Mouse (Mus musculus) cerebellum, adult 9-10 months (tissue): ENCODE measurements around the gene Lrp6.

ENCODE experiments used
- DNase-seq: peaks from one replicate; pipeline ENCODE4 v3.0.0; 2022

The Lrp6 gene

GRCm38 (mm10) chr6:134567986-134568556, 1.3 kb upstream of the Lrp6 start:
- no peak for DNase-seq

DNA sequence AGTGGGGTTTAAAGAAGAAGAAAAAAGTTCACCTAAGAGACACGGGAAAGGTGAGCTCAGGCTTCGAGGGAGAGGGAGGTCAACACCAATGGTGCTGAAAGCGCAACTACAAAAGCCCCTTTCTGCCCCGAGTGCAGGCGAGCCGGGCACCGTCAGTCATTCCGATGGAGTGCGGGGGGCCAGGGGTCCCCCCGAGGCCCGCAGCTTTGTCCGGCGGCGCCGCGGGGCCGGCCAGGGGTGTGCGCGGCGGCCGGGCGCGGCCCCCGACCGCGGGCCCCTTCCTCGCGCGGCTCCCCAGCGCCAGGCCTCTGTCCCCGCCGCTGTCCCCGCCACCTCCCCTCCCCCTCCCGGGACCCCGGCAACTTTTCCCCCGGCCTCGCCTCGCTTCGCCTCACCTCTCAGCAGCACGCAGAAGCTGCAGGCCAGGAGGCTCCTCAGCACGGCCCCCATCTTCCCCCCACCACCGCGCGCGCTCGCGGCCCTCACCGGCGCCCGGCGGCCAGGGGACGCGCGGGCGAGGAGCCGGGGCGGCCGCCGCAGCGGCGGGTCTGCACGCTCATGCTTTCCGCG, 432 bp downstream of the Lrp6 start:
- no peak for DNase-seq

- no peak for DNase-seq
These were observed 1.0 kb downstream of the Lrp6 start for GRCm38 (mm10) chr6:134565606-134566247.

DNA sequence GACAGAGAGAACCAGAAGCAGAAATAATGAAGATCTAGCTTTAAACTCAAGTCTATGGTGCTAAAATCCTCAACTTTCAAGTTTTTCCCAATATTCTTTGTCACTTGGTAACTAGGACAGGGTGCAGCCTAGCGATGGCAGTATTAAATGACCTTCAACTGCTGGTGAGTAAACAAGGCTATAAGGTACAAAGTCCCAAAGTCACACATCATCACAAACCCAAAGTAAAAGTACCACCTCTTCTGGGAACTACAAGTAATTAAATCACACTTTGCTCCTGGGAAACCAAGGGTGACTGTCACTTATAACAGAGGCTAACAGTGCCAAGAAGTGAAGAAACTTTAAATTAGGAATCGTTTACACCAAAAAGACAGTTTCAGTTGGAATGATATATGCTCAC, 2.2 kb downstream of the Lrp6 start:
- DNase-seq: no peak

DNA sequence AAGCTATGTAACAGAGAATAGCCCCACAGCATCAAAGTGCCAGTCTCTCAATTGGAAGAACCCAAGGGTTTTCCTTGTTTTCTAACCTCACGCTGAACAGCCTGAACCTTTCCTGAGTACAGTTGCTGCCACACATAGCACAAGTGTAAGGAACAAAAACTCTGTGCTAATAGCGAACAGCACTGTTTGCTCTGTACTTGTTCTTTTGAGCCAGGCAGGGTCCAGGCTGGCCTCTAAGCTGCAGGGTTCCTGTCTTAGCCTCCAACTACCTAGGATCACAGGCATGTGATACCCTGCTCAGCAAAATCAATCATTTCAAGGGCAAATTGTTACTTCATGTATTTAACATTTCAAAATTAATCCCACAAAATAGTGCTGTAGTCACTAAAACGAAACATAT, 7.1 kb downstream of the Lrp6 start:
- no peak for DNase-seq

DNA sequence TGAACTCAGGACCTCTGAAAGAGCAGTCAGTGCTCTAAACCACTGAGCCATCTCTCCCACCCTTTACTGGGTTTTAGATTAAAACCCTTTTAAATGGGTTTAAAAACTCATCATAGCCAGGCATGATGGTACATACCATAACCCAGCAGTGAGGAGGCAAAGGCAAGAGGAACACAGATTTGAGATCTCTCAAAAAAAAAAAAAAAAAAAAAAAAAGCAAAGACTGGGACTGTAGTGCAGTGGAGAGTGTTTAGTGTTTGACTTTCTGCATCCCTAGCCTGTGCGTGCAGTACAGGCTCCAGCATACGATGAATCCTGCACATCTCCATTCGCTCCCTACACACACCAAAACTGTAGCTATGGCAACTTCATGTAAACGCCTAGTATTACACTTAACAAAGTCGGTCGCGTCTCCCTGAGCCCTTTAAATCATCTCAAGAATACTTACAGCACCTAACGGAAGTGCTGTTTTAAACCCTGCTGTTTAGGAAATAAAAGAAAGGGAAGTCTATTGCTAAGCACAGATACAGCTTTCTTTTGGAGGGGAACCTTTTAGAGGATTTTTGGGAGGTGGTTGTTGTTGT, 8.1 kb downstream of the Lrp6 start:
- no peak for DNase-seq

GRCm38 (mm10) chr6:134557043-134557442, 9.7 kb downstream of the Lrp6 start:
- DNase-seq: no peak

GRCm38 (mm10) chr6:134556185-134556950, 10.4 kb downstream of the Lrp6 start:
- DNase-seq: no peak

- DNase-seq: no peak
These were observed 11.6 kb downstream of the Lrp6 start for GRCm38 (mm10) chr6:134555178-134555577.

DNA sequence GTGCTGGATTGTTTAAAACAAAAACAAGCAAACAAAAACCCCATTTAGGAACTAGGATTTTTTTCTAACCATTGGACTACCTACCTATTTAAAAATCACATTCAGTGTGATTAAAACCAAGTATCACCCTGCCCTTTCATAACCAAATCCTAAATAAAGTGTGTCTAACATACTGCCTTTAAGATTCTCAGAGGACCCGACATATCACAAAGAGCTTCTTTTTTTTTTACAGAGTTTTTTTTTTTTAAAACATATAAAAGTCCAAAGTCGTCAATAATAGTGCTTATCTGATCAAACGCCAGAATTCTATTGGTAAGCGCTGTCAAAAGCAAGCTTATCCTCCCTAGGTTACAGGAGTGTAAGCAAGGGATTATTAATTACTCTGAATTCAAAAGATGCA, 12.5 kb downstream of the Lrp6 start:
- no peak for DNase-seq

- no peak for DNase-seq
These were observed 15.8 kb downstream of the Lrp6 start for GRCm38 (mm10) chr6:134551007-134551406.

DNA sequence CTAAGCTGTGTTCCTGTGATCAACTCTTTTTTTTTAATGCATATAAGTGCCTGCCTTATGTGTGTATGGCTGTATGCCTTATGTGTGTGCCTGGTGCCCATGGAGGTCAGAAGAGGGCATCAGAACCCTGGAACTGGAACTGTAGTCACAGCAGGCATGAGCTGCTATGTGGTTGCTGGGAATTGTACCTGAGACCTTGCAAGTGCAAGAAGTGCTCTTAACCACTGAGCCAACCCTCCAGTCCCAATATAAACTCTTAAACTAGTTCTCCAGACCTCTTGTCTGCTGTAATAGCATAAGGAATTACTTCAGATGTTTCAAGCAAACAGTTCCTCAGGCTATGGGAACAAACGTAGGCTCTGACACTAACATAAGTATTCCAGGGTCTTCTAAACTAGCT, 16.4 kb downstream of the Lrp6 start:
- no peak for DNase-seq

DNA sequence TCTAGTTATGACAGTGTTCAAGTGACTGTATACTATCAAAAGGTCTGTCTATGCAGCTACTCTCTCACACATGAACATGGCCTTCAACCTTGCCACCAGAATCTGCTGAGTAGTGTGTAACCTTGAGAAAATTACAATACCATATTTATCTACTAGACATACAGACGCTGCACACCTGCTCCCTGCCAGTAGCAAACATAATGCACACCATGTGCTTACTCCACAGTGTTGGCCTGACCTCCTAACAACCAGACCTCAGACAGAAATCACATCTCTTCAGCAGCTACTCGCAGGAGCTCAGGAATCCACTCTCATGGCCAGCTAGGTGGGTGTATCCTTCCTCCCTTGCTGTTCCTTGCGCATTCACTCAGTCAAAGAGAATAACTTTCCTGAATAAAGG, 21.9 kb downstream of the Lrp6 start:
- no peak for DNase-seq

DNA sequence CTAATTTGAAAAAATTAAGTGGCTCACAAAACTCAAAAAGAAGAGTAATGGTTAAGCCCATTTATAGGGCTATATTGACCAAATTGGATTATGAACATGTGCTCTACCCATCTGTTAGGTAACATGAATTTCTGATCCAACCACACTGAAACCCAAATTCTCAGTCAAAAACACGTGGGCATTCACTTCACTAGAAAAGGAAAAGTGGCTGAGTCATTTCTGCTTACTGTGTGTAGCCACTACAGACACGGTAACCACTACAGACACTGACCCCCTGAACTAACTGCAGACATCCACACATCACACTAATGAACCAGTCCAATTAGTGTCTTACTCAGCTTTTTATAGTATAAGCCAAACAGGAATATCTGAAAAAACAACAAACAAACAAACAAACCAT, 22.7 kb downstream of the Lrp6 start:
- DNase-seq: no peak

- DNase-seq: no peak
These were observed 23.2 kb downstream of the Lrp6 start for GRCm38 (mm10) chr6:134543607-134544006.

- DNase-seq: no peak
These were observed 24.4 kb downstream of the Lrp6 start for GRCm38 (mm10) chr6:134542374-134542773.

GRCm38 (mm10) chr6:134540161-134540560, 26.6 kb downstream of the Lrp6 start:
- no peak for DNase-seq

DNA sequence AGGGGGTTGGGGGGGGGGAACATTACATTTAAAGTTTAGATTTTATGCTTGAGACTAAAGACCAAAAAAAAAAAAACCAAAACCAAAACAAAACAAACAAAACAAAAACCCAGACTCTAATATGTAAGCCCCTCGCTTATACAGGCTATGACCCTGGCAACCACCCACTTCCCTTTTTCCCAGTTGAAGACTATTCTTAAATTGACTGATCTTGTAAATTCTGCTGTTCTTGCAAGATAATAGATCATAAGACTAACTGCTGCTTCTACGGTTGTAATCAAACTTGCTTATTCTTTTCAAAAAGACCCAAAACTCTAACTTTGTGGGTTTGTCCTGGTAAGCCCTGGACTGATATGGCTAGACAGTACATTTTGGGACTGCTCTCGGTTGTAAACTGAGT, 27.3 kb downstream of the Lrp6 start:
- no peak for DNase-seq

- DNase-seq: no peak
These were observed 28.0 kb downstream of the Lrp6 start for GRCm38 (mm10) chr6:134538805-134539204.

GRCm38 (mm10) chr6:134537461-134538117, 29.2 kb downstream of the Lrp6 start:
- DNase-seq: no peak

GRCm38 (mm10) chr6:134535169-134535568, 31.6 kb downstream of the Lrp6 start:
- no peak for DNase-seq

GRCm38 (mm10) chr6:134533021-134533420, 33.7 kb downstream of the Lrp6 start:
- no peak for DNase-seq

DNA sequence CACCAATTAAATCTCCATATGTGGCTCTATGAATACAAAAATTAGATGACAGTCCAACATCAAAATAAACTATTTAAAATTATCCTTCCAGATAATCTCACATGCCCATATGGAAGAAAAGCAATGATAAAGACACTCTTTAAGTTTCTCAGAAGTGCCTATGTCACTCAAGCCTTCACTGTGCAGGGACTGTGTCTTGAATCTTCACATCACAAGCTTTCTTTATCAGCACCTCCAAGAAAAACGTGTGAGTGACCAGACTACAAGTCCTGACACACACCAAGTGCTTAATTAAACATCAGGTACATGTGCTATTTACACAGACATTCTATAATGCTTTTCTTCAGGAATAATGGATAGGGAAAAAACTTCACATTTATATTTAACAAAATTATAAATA, 34.8 kb downstream of the Lrp6 start:
- DNase-seq: no peak
